Mouse (Mus musculus) frontal cortex, postnatal 10 days (tissue): Measurements from ENCODE around the gene Stc2.

Source experiments
- DNase-seq, 2 experiments: peaks; one replicate each; pipeline ENCODE4 v3.0.0; 2022; ENCODE audit warnings: low spot score in 2 of 2, mixed read lengths in 1 of 2

The Stc2 gene

GRCm38 (mm10) chr11:31366421-31366820, 3.5 kb downstream of the Stc2 start:
- DNase-seq: no peak

GRCm38 (mm10) chr11:31365981-31366380, 3.9 kb downstream of the Stc2 start:
- DNase-seq: no peak

- no peak for DNase-seq
Observed at GRCm38 (mm10) chr11:31365280-31365679, 4.6 kb downstream of the Stc2 start.

- DNase-seq: no peak
Observed at GRCm38 (mm10) chr11:31362856-31363255, 7.0 kb downstream of the Stc2 start.

GRCm38 (mm10) chr11:31362330-31362729, 7.5 kb downstream of the Stc2 start:
- no peak for DNase-seq

GRCm38 (mm10) chr11:31361047-31361446, 8.8 kb downstream of the Stc2 start:
- DNase-seq: no peak

GRCm38 (mm10) chr11:31359283-31359902, 10.5 kb downstream of the Stc2 start:
- no peak for DNase-seq

- DNase-seq: no peak
Observed at GRCm38 (mm10) chr11:31358453-31358852, 11.4 kb downstream of the Stc2 start.

- DNase-seq: no peak
Observed at GRCm38 (mm10) chr11:31356866-31357265, 13.0 kb downstream of the Stc2 start.

- no peak for DNase-seq
Observed at GRCm38 (mm10) chr11:31355737-31356136, 14.1 kb downstream of the Stc2 start.

- DNase-seq: no peak
Observed at GRCm38 (mm10) chr11:31354514-31354913, 15.4 kb downstream of the Stc2 start.
